Mouse (Mus musculus) sigmoid colon, adult 10 weeks (tissue): ENCODE data around the gene Lypd8. TPM values are rescaled to one million over a fixed set of nuclear protein-coding genes. Genes with fewer than 3 reads are reported as not detected.

Source experiments
- polyA plus RNA-seq: library from polyadenylated mRNA; stranded (reverse); fragments of 350-450 nt; fragmentation: Illumina TruSeq; extraction: RNeasy Lipid Tissue Mini Kit (QIAGEN cat#74804); gene quantifications from one replicate; pipeline ENCODE4 v1.2.3, GENCODE M21; 2014; ENCODE audit warnings: low read depth, low replicate concordance

The Lypd8 gene
- 5,512 TPM for polyA plus RNA-seq

DNA sequence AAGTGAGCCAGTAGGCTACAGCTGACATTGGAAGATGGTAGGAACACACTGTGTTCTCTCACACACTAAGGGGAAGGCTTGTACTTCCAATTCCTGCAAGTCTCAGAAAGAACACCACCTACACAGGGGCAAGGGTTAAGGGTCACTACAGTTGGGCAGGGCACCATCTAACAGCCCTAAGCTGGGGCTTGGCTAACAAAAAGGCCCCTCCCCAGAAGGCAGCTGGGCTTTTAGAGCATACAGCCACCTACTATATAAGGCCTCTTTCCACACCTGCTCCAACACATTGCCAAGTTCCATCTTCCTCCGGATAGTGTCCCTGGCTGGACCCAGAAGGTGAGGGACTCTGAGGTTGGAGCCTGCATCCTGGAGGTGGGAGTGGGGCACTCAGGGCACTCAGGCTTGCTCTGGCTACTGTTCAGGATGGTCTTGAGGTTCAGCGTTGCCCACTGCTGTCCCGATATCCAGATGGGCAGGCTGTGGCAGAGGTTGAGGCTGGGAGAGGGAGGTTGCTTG, at the start of gene Lypd8:
TSS of gene Lypd8 (plus strand) at position 281 of the 516 bp plus-strand sequence.

DNA sequence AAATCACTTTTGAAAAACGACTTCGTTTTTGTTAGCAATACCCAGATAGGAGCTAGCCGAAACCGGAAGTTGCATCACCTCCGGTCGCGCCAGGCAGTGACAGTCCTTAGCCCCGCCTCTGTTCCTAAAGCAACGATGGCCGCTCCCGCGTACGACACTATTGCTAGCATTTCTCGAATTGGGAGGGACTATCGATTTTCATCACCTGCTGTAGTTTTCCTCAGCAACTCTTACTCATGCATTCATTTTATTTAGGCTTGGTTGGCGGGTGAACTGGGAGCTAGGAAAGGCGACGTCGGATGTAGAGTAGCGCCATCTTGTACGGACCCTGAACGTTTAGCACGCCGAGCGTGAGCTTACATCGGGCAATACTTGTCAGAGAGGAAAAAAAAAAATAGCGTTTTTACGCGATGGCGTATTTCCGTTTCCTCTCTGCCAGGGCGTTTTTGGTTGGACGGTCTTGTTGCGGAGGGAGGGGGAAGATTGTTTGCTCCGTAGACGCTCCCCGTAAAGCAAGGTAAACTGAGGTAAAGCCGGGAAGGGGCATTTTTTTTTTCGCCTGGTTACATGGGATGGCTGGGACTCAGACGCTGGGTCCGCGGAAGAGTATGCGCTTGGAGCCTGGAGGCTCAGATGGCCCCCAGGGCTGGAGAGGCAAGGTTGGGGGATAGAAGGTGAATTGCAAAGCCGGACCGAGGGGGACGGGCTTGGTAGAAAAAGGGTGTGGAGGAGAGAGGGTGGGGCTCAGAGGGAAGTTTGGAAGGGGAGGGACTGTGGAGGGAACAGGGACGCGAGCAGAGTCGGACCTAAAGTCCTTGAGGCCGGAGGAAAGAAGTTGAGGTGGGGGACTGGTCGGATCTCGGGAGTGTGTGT, 48.3 kb upstream of the Lypd8 start, which contains the start of the genes Zfp672 and Sh3bp5l:
TSS of gene Zfp672 (minus strand) at position 64 of the 873 bp plus-strand sequence.
TSS of gene Sh3bp5l (plus strand) at position 449 of the 873 bp plus-strand sequence.

DNA sequence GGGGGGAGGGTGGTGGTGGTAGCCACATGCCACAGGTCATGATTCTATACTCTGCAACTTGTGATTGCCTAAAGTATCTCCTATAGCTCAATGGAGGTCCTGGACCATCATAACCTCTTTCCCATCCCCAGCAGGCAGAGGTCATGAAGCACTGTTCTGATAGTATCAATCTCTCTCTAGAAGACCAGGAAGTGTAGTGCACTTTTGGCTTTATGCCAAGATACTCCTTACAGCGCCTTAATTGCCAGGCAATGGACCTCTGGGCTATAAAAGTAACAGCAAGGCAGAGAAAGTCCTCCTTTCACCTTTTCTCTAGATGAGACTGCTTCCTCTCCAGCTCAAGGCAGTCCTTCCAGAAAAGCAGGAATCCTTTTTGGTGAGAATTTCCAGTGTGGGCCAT, 42.0 kb downstream of the Lypd8 start, which contains the start of gene 1810065E05Rik:
TSS of gene 1810065E05Rik (plus strand) at position 297 of the 400 bp plus-strand sequence.

DNA sequence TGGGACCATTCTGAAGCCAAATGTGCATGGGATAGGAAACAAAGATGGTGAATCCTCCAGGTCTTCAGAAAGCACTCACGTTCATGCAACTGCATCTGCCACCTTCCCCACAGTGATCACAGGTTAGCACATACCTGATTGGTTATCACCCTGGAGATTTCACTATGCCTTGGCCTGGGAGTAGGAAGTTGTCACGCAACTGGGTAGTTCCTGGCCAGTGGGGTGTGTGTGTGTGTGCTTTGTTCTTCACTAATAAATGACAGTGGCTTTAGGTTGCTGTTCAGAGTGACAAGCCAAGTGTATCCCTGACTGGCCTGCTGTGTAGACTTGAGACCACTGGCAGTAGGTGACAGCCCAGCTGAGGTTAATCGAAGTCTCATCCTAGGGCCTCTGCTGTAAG, 53.4 kb downstream of the Lypd8 start, which contains the start of gene Gm12253:
TSS of gene Gm12253 (plus strand) at position 301 of the 400 bp plus-strand sequence.

Other genes with a start within 250 kb of the Lypd8 start
- 3.5 TPM for gene Gemin5, start 210.5 kb upstream of the Lypd8 start, polyA plus RNA-seq
- gene Mrpl22, start 207.4 kb upstream of the Lypd8 start, polyA plus RNA-seq: 27.6 TPM
- gene Igtp, start 179.5 kb upstream of the Lypd8 start, polyA plus RNA-seq: 19.7 TPM
- gene Irgm2, start 179.4 kb upstream of the Lypd8 start, polyA plus RNA-seq: 35.9 TPM
- gene 4930438A08Rik, start 104.2 kb upstream of the Lypd8 start, polyA plus RNA-seq: not detected
- 2.9 TPM for gene Zfp692, start 72.0 kb upstream of the Lypd8 start, polyA plus RNA-seq
- gene Zfp672, start 48.7 kb upstream of the Lypd8 start, polyA plus RNA-seq: 75.1 TPM
- 1.0 TPM for gene Sh3bp5l, start 48.3 kb upstream of the Lypd8 start, polyA plus RNA-seq
- gene 1810065E05Rik, start 42.1 kb downstream of the Lypd8 start, polyA plus RNA-seq: 220 TPM
- gene Gm12253, start 53.5 kb downstream of the Lypd8 start, polyA plus RNA-seq: not detected
- not detected for gene Lypd9, start 73.9 kb downstream of the Lypd8 start, polyA plus RNA-seq
- not detected for gene Olfr30, start 83.2 kb downstream of the Lypd8 start, polyA plus RNA-seq
- 0.13 TPM for gene Olfr332, start 113.5 kb downstream of the Lypd8 start, polyA plus RNA-seq
- not detected for gene Olfr331, start 123.5 kb downstream of the Lypd8 start, polyA plus RNA-seq
- not detected for gene Olfr330, start 155.8 kb downstream of the Lypd8 start, polyA plus RNA-seq
- not detected for gene Olfr329-ps, start 167.4 kb downstream of the Lypd8 start, polyA plus RNA-seq
- gene Olfr328, start 176.6 kb downstream of the Lypd8 start, polyA plus RNA-seq: not detected
- not detected for gene Olfr224, start 191.5 kb downstream of the Lypd8 start, polyA plus RNA-seq
- not detected for gene Olfr325, start 198.7 kb downstream of the Lypd8 start, polyA plus RNA-seq
- not detected for gene Olfr324, start 216.1 kb downstream of the Lypd8 start, polyA plus RNA-seq
- gene 2210407C18Rik, start 237.0 kb downstream of the Lypd8 start, polyA plus RNA-seq: 45.8 TPM